Mouse (Mus musculus): ENCODE measurements around the gene Lhfp. TPM values are rescaled to one million over a fixed set of nuclear protein-coding genes. Genes with fewer than 3 reads are reported as not detected.

Lhfp gene
- total RNA-seq, 2 experiments from 2014 or later: 24.4 to 28.7 TPM

GRCm38 (mm10) chr3:53161963-53162362, 120.6 kb downstream of the Lhfp start:
- DNase-seq: no peak

GRCm38 (mm10) chr3:53165281-53165680, 124.0 kb downstream of the Lhfp start:
- DNase-seq: peak; percentile 4

GRCm38 (mm10) chr3:53166001-53166400, 124.7 kb downstream of the Lhfp start:
- peak; percentile 5 for DNase-seq

- DNase-seq: no peak
Observed at GRCm38 (mm10) chr3:53169486-53169885, 128.2 kb downstream of the Lhfp start.

- no peak for DNase-seq
Observed at GRCm38 (mm10) chr3:53173310-53174063, 132.2 kb downstream of the Lhfp start.

- peak; percentile 21 for DNase-seq
Observed at GRCm38 (mm10) chr3:53179936-53180335, 138.6 kb downstream of the Lhfp start.

GRCm38 (mm10) chr3:53185439-53185838, 144.1 kb downstream of the Lhfp start:
- DNase-seq: no peak

GRCm38 (mm10) chr3:53193441-53193840, 152.1 kb downstream of the Lhfp start:
- DNase-seq: no peak

- no peak for DNase-seq
Observed at GRCm38 (mm10) chr3:53195666-53196107, 154.4 kb downstream of the Lhfp start.

GRCm38 (mm10) chr3:53200175-53200574, 158.8 kb downstream of the Lhfp start:
- no peak for DNase-seq

GRCm38 (mm10) chr3:53200853-53201252, 159.5 kb downstream of the Lhfp start:
- DNase-seq: no peak

- no peak for DNase-seq
Observed at GRCm38 (mm10) chr3:53201670-53202069, 160.3 kb downstream of the Lhfp start.

GRCm38 (mm10) chr3:53202184-53202583, 160.9 kb downstream of the Lhfp start:
- no peak for DNase-seq

GRCm38 (mm10) chr3:53202698-53203097, 161.4 kb downstream of the Lhfp start:
- DNase-seq: no peak

- DNase-seq: no peak
Observed at GRCm38 (mm10) chr3:53203656-53204055, 162.3 kb downstream of the Lhfp start.

GRCm38 (mm10) chr3:53204348-53204984, 163.1 kb downstream of the Lhfp start:
- no peak for DNase-seq

GRCm38 (mm10) chr3:53204985-53205365, 163.6 kb downstream of the Lhfp start:
- DNase-seq: no peak

- no peak for DNase-seq
Observed at GRCm38 (mm10) chr3:53205706-53206105, 164.4 kb downstream of the Lhfp start.

- DNase-seq: no peak
Observed at GRCm38 (mm10) chr3:53206509-53207224, 165.3 kb downstream of the Lhfp start.

- DNase-seq: no peak
Observed at GRCm38 (mm10) chr3:53207225-53207528, 165.8 kb downstream of the Lhfp start.

- peak; percentile 72 for DNase-seq
Observed at GRCm38 (mm10) chr3:53210691-53211526, 169.6 kb downstream of the Lhfp start.

GRCm38 (mm10) chr3:53212599-53212998, 171.3 kb downstream of the Lhfp start:
- DNase-seq: peak; percentile 53
